Comparison of ENCODE assay signal across 16 mouse cellular contexts in the genomic region with DNA sequence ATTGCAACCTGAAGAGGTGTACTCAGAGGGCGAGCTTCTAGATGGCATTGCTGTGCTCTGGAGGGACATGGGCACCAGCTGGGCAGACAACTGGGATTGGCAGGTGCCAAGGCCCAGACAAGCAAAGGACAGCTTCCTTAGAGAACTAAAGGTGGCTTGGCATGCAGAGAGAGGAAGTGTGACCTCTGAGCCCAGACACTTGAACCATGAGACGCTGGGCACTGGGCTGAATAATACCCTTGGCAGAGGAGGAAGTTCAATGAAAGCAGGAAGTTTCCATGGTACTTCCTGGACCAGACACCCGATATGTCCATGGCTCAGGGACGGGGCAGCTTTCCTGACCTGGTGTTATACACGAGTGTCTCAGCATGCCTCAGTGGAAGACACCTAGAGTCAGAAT. TPM values are rescaled to one million over a fixed set of nuclear protein-coding genes. Genes with fewer than 3 reads are reported as not detected.
DNase-seq lines count a peak whose midpoint lies in the region; ATAC-seq and TF ChIP-seq lines count a peak whose summit lies in the region.
"Had no signal": no experiment of that assay in that cellular context is flagged by ENCODE, and none has a peak within 500 bp of the region (broad histone marks: within the 10 kb centered on the region; RNA-seq: fewer than 3 reads in every experiment).

No protein-coding gene starts in this region.

- peaks cover 40% of the 10 kb centered on the region for H3K4me1 ChIP-seq in heart, embryonic 15.5 days (replicated peaks)
- H3K4me1 ChIP-seq in heart, embryonic 10.5 days: peaks cover 46% of the 10 kb centered on the region
- peaks cover 46% of the 10 kb centered on the region for H3K4me1 ChIP-seq in liver, embryonic 15.5 days (replicated peaks)
- H3K4me1 ChIP-seq in liver, embryonic 11.5 days (replicated peaks; ENCODE audit: control insufficient read depth, insufficient read depth, low read length): peaks cover 14% of the 10 kb centered on the region
- H3K4me1 ChIP-seq in bone marrow, adult 2 months (ENCODE audit: control insufficient read depth, insufficient read depth, low read length): peaks cover 22% of the 10 kb centered on the region

- H3K36me3 ChIP-seq in heart, embryonic 15.5 days: no peaks in the 10 kb centered on the region
- H3K36me3 ChIP-seq in heart, embryonic 10.5 days: no peaks in the 10 kb centered on the region
- no peaks in the 10 kb centered on the region for H3K36me3 ChIP-seq in liver, embryonic 15.5 days (replicated peaks)
- H3K36me3 ChIP-seq in liver, embryonic 11.5 days (ENCODE audit: control insufficient read depth, insufficient read depth, low read length): no peaks in the 10 kb centered on the region
- H3K36me3 ChIP-seq: kidney, embryonic 15.5 days had no signal

- H3K27ac ChIP-seq in heart, embryonic 15.5 days: peak overlapping the region; percentile 11; the same call in 1 of the 2 replicates
- no peak overlapping the region for H3K27ac ChIP-seq in heart, embryonic 10.5 days
- H3K27ac ChIP-seq in liver, embryonic 15.5 days (replicated peaks): peak overlapping the region; percentile 79; the same call in 1 of the 2 replicates
- H3K27ac ChIP-seq in liver, embryonic 11.5 days (ENCODE audit: low read depth, low read length): no peak overlapping the region
- H3K27ac ChIP-seq in bone marrow, adult 2 months (ENCODE audit: control insufficient read depth, insufficient read depth, low read depth, low read length, poor library complexity): peak overlapping the region; percentile 76
- H3K27ac ChIP-seq: hindbrain, embryonic 14.5 days; kidney, embryonic 15.5 days; left cerebral cortex, adult 2 months had no signal

- DNase-seq in heart, embryonic 10.5 days (ENCODE audit: low spot score): no peak
- no peak for DNase-seq in liver, embryonic 11.5 days (ENCODE audit: low spot score)
- no peak for DNase-seq in ovary, postnatal 10 days (ENCODE audit: low spot score)
- DNase-seq: adrenal gland, adult 2 months; cerebellum, adult 9-11 months; right cerebral cortex, postnatal 4 days; thymus, postnatal 4 days had no signal

- H3K9me3 ChIP-seq in heart, embryonic 15.5 days (replicated peaks): no peaks in the 10 kb centered on the region
- H3K9me3 ChIP-seq in heart, embryonic 10.5 days: no peaks in the 10 kb centered on the region
- H3K9me3 ChIP-seq in liver, embryonic 15.5 days (replicated peaks): no peaks in the 10 kb centered on the region
- H3K9me3 ChIP-seq in liver, embryonic 11.5 days (ENCODE audit: control insufficient read depth, low read length): no peaks in the 10 kb centered on the region
- H3K9me3 ChIP-seq: kidney, embryonic 15.5 days had no signal

- no peak for ATAC-seq in heart, embryonic 15.5 days (replicated peaks; ENCODE audit: insufficient number of reproducible peaks, insufficient read depth, low FRiP score, low read depth)
- ATAC-seq in liver, embryonic 15.5 days (ENCODE audit: insufficient read depth): no peak
- no peak for ATAC-seq in liver, embryonic 11.5 days (replicated peaks; ENCODE audit: low FRiP score)
- peak; percentile 30 for ATAC-seq in megakaryocyte progenitor cell, adult 5-6 weeks (replicated peaks; ENCODE audit: poor library complexity)
- ATAC-seq in activated CD4-positive, CD25-positive, alpha-beta regulatory T cell, adult 4 months: no peak

- no peak for TF ChIP-seq CTCF in bone marrow, adult 2 months (IDR thresholded peaks at IDR 0.05; ENCODE audit: control insufficient read depth, insufficient read depth, low read length)

- H3K4me3 ChIP-seq in heart, embryonic 15.5 days: no peak overlapping the region
- H3K4me3 ChIP-seq in heart, embryonic 10.5 days: no peak overlapping the region
- H3K4me3 ChIP-seq in liver, embryonic 15.5 days (replicated peaks): no peak overlapping the region
- no peak overlapping the region for H3K4me3 ChIP-seq in liver, embryonic 11.5 days (ENCODE audit: low read depth, low read length)
- H3K4me3 ChIP-seq in bone marrow, adult 2 months (replicated peaks; ENCODE audit: control insufficient read depth, low read depth, low read length): no peak overlapping the region
- H3K4me3 ChIP-seq: kidney, embryonic 15.5 days; left cerebral cortex, adult 2 months; myocyte had no signal

- H3K4me2 ChIP-seq in heart, embryonic 15.5 days: no peak overlapping the region
- H3K4me2 ChIP-seq in liver, embryonic 15.5 days: no peak overlapping the region
- no peak overlapping the region for H3K4me2 ChIP-seq in liver, embryonic 11.5 days
- H3K4me2 ChIP-seq: hindbrain, embryonic 14.5 days; kidney, embryonic 15.5 days had no signal

- H3K9ac ChIP-seq in heart, embryonic 15.5 days: no peak overlapping the region
- H3K9ac ChIP-seq in liver, embryonic 15.5 days: no peak overlapping the region
- H3K9ac ChIP-seq in liver, embryonic 11.5 days (ENCODE audit: low read depth, low read length): no peak overlapping the region
- H3K9ac ChIP-seq: hindbrain, embryonic 14.5 days; kidney, embryonic 15.5 days had no signal

- TF ChIP-seq POLR2A in bone marrow, adult 2 months (IDR thresholded peaks at IDR 0.05; ENCODE audit: borderline replicate concordance, control insufficient read depth, low read depth, low read length): no peak

- no peaks in the 10 kb centered on the region for H3K27me3 ChIP-seq in heart, embryonic 15.5 days
- H3K27me3 ChIP-seq in heart, embryonic 10.5 days (ENCODE audit: insufficient read depth, poor library complexity, severe bottlenecking): no peaks in the 10 kb centered on the region; the same call in 1 of the 2 replicates
- H3K27me3 ChIP-seq in liver, embryonic 15.5 days: peaks cover 32% of the 10 kb centered on the region
- H3K27me3 ChIP-seq in liver, embryonic 11.5 days (replicated peaks; ENCODE audit: control insufficient read depth, insufficient read depth, low read length): peaks cover 8% of the 10 kb centered on the region; the same call in 1 of the 2 replicates
- H3K27me3 ChIP-seq: kidney, embryonic 15.5 days had no signal

- 77% methylated on average over 5 of the region's 5 CpGs for WGBS in heart, embryonic 15.5 days
- 65% methylated on average over 5 of the region's 5 CpGs for WGBS in heart, embryonic 10.5 days
- 25% methylated on average over 5 of the region's 5 CpGs for WGBS in liver, embryonic 15.5 days (ENCODE audit: insufficient replicate concordance)
- WGBS in liver, embryonic 11.5 days: 45% methylated on average over 5 of the region's 5 CpGs
- WGBS in bone marrow, adult 2 months: 13% methylated on average over 5 of the region's 5 CpGs

RNA-seq across cellular contexts. Expression of a gene that starts 28.2 kb away (rescaled TPM):
- 208 and 228 TPM in 2 replicates for polyA plus RNA-seq in heart, embryonic 15.5 days (2015; fragmentation: Nextera tagmentation; extraction: Ambion mirVana)
- 134 and 256 TPM in 2 replicates for polyA plus RNA-seq in heart, embryonic 10.5 days (2016; fragmentation: Nextera tagmentation; extraction: Ambion mirVana)
- polyA plus RNA-seq in liver, embryonic 15.5 days (2015; fragmentation: Nextera tagmentation; extraction: Ambion mirVana): 67.7 and 77.8 TPM in 2 replicates
- 49.5 and 49.7 TPM in 2 replicates for polyA plus RNA-seq in liver, embryonic 11.5 days (2014; fragmentation: Nextera tagmentation; extraction: Ambion mirVana)
- 13.9 and 19.0 TPM in 2 replicates for polyA plus RNA-seq in bone marrow, adult 2 months (2011; ENCODE audit: insufficient read depth, insufficient read length, low replicate concordance, missing spikeins)
- total RNA-seq in megakaryocyte progenitor cell, adult 5-6 weeks (2015): 0.07 and 0.39 TPM in 2 replicates
- total RNA-seq in megakaryocyte progenitor cell, adult 5-6 weeks (2017): 0.58 and 1.5 TPM in 2 replicates
- 1 to 10 TPM; 2.1 to 5.4 TPM for polyA plus RNA-seq in activated CD4-positive, CD25-positive, alpha-beta regulatory T cell, adult 4 months (2017; shearing (Covaris generic))

RNA-seq across cellular contexts. Expression of a gene that starts 54.6 kb away (rescaled TPM):
- polyA plus RNA-seq in heart, embryonic 15.5 days (2015; fragmentation: Nextera tagmentation; extraction: Ambion mirVana): 2.1 and 2.4 TPM in 2 replicates
- polyA plus RNA-seq in heart, embryonic 10.5 days (2016; fragmentation: Nextera tagmentation; extraction: Ambion mirVana): 0.73 and 0.91 TPM in 2 replicates
- polyA plus RNA-seq in liver, embryonic 15.5 days (2015; fragmentation: Nextera tagmentation; extraction: Ambion mirVana): 0.61 and 0.78 TPM in 2 replicates
- 0.53 and 0.81 TPM in 2 replicates for polyA plus RNA-seq in liver, embryonic 11.5 days (2014; fragmentation: Nextera tagmentation; extraction: Ambion mirVana)
- polyA plus RNA-seq in bone marrow, adult 2 months (2011; ENCODE audit: insufficient read depth, insufficient read length, low replicate concordance, missing spikeins): 0.23 and 0.35 TPM in 2 replicates
- not detected in 2 replicates for total RNA-seq in megakaryocyte progenitor cell, adult 5-6 weeks (2015)
- 0.04 TPM in 1 of 2 replicates, not detected in the other for total RNA-seq in megakaryocyte progenitor cell, adult 5-6 weeks (2017)
- polyA plus RNA-seq in activated CD4-positive, CD25-positive, alpha-beta regulatory T cell, adult 4 months (2017; shearing (Covaris generic)): not detected

Comparison
In these comparisons a context has a peak if more than half of its experiments do, and no peak if none do; other contexts are left out.
1. H3K27ac ChIP-seq: peak in heart, embryonic 15.5 days (single experiment), liver, embryonic 15.5 days (single experiment) and bone marrow, adult 2 months (single experiment); none in heart, embryonic 10.5 days (single experiment) and liver, embryonic 11.5 days (single experiment).